Mouse (Mus musculus): ENCODE results near the gene Pigr. TPM values are rescaled to one million over a fixed set of nuclear protein-coding genes. Genes with fewer than 3 reads are reported as not detected.

Pigr gene
- polyA plus RNA-seq, 1 experiment from 2014 or later, result 0.46 TPM

DNA sequence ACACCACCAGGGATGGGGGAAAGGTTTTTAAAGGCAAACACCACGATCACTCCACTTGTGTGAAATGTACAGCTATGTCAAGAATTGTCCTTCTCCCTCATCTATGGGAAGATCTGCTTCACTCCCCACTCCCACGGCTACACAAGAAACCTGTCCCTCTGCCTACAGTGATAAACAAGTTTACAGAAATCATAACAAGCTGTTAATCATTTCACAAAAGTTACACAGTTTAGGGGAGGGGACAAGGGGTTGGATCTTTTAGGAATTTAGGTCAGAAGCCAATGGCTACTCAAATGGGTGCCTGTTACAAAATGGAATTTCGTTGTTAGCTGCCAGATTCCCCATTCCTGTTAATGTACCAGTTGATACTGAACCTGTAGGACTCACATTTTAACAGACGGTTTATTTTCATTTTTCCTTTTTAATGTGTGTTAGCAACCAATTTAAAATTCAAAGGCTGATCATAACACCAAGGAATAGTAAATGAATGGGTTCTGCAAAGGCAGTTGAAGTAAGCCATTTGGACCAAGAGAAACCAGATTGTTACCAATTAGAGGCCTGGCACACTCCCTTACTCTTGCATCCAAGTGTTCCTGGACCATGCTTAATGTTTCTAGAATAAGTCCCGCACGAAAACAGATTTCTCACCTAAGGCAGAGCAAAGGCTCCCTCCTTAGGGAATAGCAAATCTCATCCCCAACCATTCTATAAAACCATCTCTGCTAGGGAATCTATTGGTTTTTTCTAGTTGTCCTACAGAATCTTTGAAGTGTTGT is 8.9 kb downstream of the Pigr start:
- Histone ChIP-seq H3K4me3 (ENCODE audit: low read depth, low read length) (no peak overlapping the region), H3K36me3 (ENCODE audit: control insufficient read depth, insufficient read depth, low read length) (no peaks in the 10 kb centered on the region), H3K9me3 (ENCODE audit: control insufficient read depth, low read length) (no peaks in the 10 kb centered on the region), H3K27me3 (ENCODE audit: control insufficient read depth, insufficient read depth, low read length) (no peaks in the 10 kb centered on the region), H3K4me1 (replicated peaks; ENCODE audit: control insufficient read depth, insufficient read depth) (no peaks in the 10 kb centered on the region), H3K4me2 (replicated peaks; ENCODE audit: low read depth) (no peak overlapping the region), H3K27ac (replicated peaks) (no peak overlapping the region), H3K9ac (ENCODE audit: low read length) (no peak overlapping the region)
- WGBS, result 70% methylated on average over 6 of the region's 6 CpGs
- no peak for ATAC-seq (ENCODE audit: low FRiP score, low TSS enrichment)
- DNase-seq (ENCODE audit: low spot score), result no peak
- no peak for TF ChIP-seq EP300 (optimal IDR thresholded peaks at IDR 0.05)
- TF ChIP-seq CTCF (IDR thresholded peaks at IDR 0.05; ENCODE audit: low read depth), result no peak

DNA sequence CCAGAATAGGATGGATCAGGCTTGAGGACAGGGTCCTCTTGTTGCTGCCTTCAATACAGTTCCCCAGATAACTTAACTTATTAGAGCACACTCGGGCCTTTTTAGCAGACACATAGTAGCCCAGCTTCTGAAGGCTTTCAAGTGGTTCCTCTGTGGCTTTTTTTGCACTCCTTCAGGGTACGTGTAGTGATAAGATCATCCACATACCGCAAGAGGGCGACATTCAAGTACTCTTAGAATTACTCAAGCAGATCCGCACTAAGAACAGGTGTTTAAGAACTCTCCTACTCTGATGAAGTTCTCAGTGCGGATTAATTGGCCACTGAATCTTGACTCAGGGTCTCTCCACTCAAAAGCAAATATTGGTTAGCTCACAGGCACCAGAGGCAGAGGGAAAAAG is 11.8 kb downstream of the Pigr start:
- no peak overlapping the region for H3K9ac ChIP-seq (ENCODE audit: low read length)
- no peak overlapping the region for H3K27ac ChIP-seq (replicated peaks)
- H3K4me3 ChIP-seq (ENCODE audit: low read depth, low read length), result no peak overlapping the region
- no peak for ATAC-seq (ENCODE audit: low FRiP score, low TSS enrichment)
- H3K9me3 ChIP-seq (ENCODE audit: control insufficient read depth, low read length), result no peaks in the 10 kb centered on the region
- TF ChIP-seq EP300 (optimal IDR thresholded peaks at IDR 0.05) (no peak), CTCF (IDR thresholded peaks at IDR 0.05; ENCODE audit: low read depth) (peak; percentile 51)
- no peak for DNase-seq (ENCODE audit: low spot score)
- 52% methylated on average over 6 of the region's 6 CpGs for WGBS
- H3K4me1 ChIP-seq (replicated peaks; ENCODE audit: control insufficient read depth, insufficient read depth), result no peaks in the 10 kb centered on the region
- H3K4me2 ChIP-seq (replicated peaks; ENCODE audit: low read depth), result no peak overlapping the region
- H3K27me3 ChIP-seq (ENCODE audit: control insufficient read depth, insufficient read depth, low read length), result no peaks in the 10 kb centered on the region
- no peaks in the 10 kb centered on the region for H3K36me3 ChIP-seq (ENCODE audit: control insufficient read depth, insufficient read depth, low read length)

DNA sequence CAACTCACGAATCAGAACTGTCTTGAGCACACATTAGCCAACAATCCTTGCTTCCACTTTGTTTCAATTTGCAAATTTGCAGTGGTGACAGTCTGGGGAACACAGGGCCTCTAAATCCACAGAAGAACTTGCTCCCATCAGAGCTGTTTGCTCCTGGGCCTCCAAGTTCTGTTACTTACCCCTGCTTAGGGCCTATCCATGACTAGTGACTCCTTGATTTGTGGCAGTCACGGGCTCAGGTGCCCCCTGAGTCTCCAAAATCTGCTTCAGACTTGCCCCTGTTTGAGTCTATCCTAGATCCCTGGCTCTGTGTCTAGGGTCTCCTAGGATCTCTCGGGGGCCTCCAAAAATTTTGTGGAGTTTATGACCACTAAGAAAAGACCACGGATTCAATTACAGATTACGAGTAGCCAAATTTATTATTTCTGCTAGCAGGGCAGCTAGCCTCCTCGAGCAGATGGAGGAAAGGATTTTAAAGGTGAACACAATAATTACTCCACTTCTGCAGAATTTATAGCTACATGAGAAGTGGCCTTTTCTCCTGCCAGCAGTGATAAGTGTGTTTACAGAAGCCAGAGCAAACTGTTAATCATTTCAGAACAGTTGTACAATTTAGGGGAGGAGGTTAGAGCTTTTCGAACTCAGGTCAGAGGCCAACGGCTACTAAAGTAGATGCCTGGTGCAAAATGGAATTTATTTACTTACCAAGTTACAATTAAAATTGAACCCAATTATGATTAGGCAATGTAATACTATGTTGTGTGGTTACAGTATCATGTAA is 14.3 kb downstream of the Pigr start:
- TF ChIP-seq EP300 (optimal IDR thresholded peaks at IDR 0.05) (no peak), CTCF (IDR thresholded peaks at IDR 0.05; ENCODE audit: low read depth) (no peak)
- WGBS, result 31% methylated on average over 8 of the region's 8 CpGs
- H3K9ac ChIP-seq (ENCODE audit: low read length), result no peak overlapping the region

DNA sequence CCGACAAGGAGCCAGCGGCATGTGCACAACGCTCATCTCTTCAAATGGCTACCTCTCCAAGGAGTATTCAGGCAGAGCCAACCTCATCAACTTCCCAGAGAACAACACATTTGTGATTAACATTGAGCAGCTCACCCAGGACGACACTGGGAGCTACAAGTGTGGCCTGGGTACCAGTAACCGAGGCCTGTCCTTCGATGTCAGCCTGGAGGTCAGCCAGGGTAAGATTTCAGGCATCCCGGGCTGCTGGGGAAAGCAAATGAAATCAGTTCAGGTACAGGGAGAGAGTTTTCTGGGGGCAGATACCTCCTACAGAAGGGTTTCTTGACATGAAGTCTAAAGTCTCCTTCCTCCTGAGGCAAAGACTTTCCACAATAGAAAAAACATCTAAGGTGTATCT is 15.1 kb downstream of the Pigr start:
- H3K9ac ChIP-seq (ENCODE audit: low read length), result no peak overlapping the region
- H3K4me3 ChIP-seq (ENCODE audit: low read depth, low read length), result no peak overlapping the region
- DNase-seq (ENCODE audit: low spot score) (no peak), ATAC-seq (ENCODE audit: low FRiP score, low TSS enrichment) (no peak)
- H3K36me3 ChIP-seq (ENCODE audit: control insufficient read depth, insufficient read depth, low read length), result no peaks in the 10 kb centered on the region
- H3K27me3 ChIP-seq (ENCODE audit: control insufficient read depth, insufficient read depth, low read length), result no peaks in the 10 kb centered on the region
- WGBS, result 76% methylated on average over 7 of the region's 7 CpGs
- no peaks in the 10 kb centered on the region for H3K9me3 ChIP-seq (ENCODE audit: control insufficient read depth, low read length)
- no peak overlapping the region for H3K27ac ChIP-seq (replicated peaks)
- no peak for TF ChIP-seq EP300 (optimal IDR thresholded peaks at IDR 0.05)
- H3K4me1 ChIP-seq (replicated peaks; ENCODE audit: control insufficient read depth, insufficient read depth), result no peaks in the 10 kb centered on the region
- H3K4me2 ChIP-seq (replicated peaks; ENCODE audit: low read depth), result no peak overlapping the region

More for the DNA sequence above, 14.3 kb downstream of the Pigr start:
- H3K27ac ChIP-seq (replicated peaks), result no peak overlapping the region
- no peak overlapping the region for H3K4me3 ChIP-seq (ENCODE audit: low read depth, low read length)
- no peaks in the 10 kb centered on the region for H3K4me1 ChIP-seq (replicated peaks; ENCODE audit: control insufficient read depth, insufficient read depth)
- ATAC-seq (ENCODE audit: low FRiP score, low TSS enrichment) (no peak), DNase-seq (ENCODE audit: low spot score) (no peak)
- H3K27me3 ChIP-seq (ENCODE audit: control insufficient read depth, insufficient read depth, low read length), result no peaks in the 10 kb centered on the region
- H3K9me3 ChIP-seq (ENCODE audit: control insufficient read depth, low read length), result no peaks in the 10 kb centered on the region
- no peak overlapping the region for H3K4me2 ChIP-seq (replicated peaks; ENCODE audit: low read depth)
- no peaks in the 10 kb centered on the region for H3K36me3 ChIP-seq (ENCODE audit: control insufficient read depth, insufficient read depth, low read length)

DNA sequence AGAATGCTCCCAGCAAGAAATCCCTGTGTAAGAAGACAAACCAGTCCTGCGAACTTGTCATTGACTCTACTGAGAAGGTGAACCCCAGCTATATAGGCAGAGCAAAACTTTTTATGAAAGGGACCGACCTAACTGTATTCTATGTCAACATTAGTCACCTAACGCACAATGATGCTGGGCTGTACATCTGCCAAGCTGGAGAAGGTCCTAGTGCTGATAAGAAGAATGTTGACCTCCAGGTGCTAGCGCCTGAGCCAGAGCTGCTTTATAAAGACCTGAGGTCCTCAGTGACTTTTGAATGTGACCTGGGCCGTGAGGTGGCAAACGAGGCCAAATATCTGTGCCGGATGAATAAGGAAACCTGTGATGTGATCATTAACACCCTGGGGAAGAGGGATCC is 18.0 kb downstream of the Pigr start:
- 63% methylated on average over 7 of the region's 7 CpGs for WGBS
- Histone ChIP-seq H3K9me3 (ENCODE audit: control insufficient read depth, low read length) (no peaks in the 10 kb centered on the region), H3K9ac (ENCODE audit: low read length) (no peak overlapping the region), H3K4me2 (replicated peaks; ENCODE audit: low read depth) (no peak overlapping the region), H3K27ac (replicated peaks) (no peak overlapping the region), H3K27me3 (ENCODE audit: control insufficient read depth, insufficient read depth, low read length) (no peaks in the 10 kb centered on the region), H3K4me3 (ENCODE audit: low read depth, low read length) (no peak overlapping the region), H3K4me1 (replicated peaks; ENCODE audit: control insufficient read depth, insufficient read depth) (no peaks in the 10 kb centered on the region), H3K36me3 (ENCODE audit: control insufficient read depth, insufficient read depth, low read length) (no peaks in the 10 kb centered on the region)
- TF ChIP-seq CTCF (IDR thresholded peaks at IDR 0.05; ENCODE audit: low read depth) (no peak), EP300 (optimal IDR thresholded peaks at IDR 0.05) (no peak)
- no peak for DNase-seq (ENCODE audit: low spot score)
- no peak for ATAC-seq (ENCODE audit: low FRiP score, low TSS enrichment)
